ENCODE assay signal across 21 mouse cellular contexts in the genomic region with DNA sequence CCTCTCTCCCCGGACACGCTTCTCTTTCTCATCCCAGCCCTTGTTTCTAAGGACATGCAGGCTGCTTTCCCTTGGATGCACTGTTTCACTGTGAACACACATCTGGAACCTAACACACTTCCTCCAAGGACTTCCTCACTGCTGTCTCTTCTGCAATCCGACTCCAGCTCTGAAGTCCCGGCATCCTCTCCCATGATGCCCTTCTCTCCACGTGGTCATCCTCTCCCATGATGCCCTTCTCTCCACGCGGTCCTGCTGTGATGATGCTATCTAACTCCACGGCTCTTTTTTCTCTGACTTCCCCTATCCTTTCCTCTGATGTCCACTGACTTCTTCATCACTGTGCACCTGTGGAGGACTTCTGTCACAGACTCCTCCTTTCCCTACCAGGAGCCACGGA. TPM values are rescaled to one million over a fixed set of nuclear protein-coding genes. Genes with fewer than 3 reads are reported as not detected.
DNase-seq lines count a peak whose midpoint lies in the region; ATAC-seq lines count a peak whose summit lies in the region.
"Had no signal": no experiment of that assay in that cellular context is flagged by ENCODE, and none has a peak within 500 bp of the region (broad histone marks: within the 10 kb centered on the region; RNA-seq: fewer than 3 reads in every experiment).

No protein-coding gene starts in this region.

- peak; percentile 78 for DNase-seq in heart, adult 11 months
- no peak for DNase-seq in heart, postnatal 36 days
- DNase-seq in left cerebral cortex, adult 8-10 months (ENCODE audit: low spot score in 2 of 2): no peak
- no peak for DNase-seq in gastrocnemius, adult 18-20 months (ENCODE audit: low spot score)
- DNase-seq: adrenal gland, adult 8-10 months; adrenal gland, postnatal 25 days; cerebellum, adult 11 months; cerebellum, adult 2 months; cerebellum, adult 9-11 months; cerebellum, postnatal 25 days; gastrocnemius, postnatal 10 days; gastrocnemius, postnatal 36 days; heart, adult 18-20 months; heart, postnatal 10 days had no signal

- ATAC-seq in granulocyte monocyte progenitor cell, adult 5-6 weeks (replicated peaks; ENCODE audit: poor library complexity, severe bottlenecking): 0 out of 2 replicates have a peak, but pooled peaks have one; percentile 4
- peak; percentile 69 for ATAC-seq in monocyte, adult 5-6 weeks (replicated peaks; ENCODE audit: insufficient number of reproducible peaks, low FRiP score, low TSS enrichment, poor library complexity, severe bottlenecking)
- ATAC-seq: activated CD4-positive, CD25-positive, alpha-beta regulatory T cell, adult 4 months; forebrain, embryonic 14.5 days; intestine, embryonic 15.5 days had no signal

- intact Hi-C loops in heart, postnatal 36 days (cut with DNase I): no loop called here

RNA-seq across cellular contexts. Expression of a gene that starts 8.2 kb away (rescaled TPM):
- 1 to 10 TPM in 1 of 2 experiments, under 1 TPM in 1; 0.67 to 1.7 TPM for total RNA-seq in heart, postnatal 36 days (2021)
- 16.5 TPM in 2 replicates for total RNA-seq in granulocyte monocyte progenitor cell, adult 5-6 weeks (2014; fragmentation: Nextera tagmentation)
- 4.4 and 9.0 TPM in 2 replicates for total RNA-seq in granulocyte monocyte progenitor cell, adult 5-6 weeks (2017)
- 66.2 to 140 TPM (median 84.0 TPM) in 3 replicates for total RNA-seq in monocyte, adult 5-6 weeks (2017)
- total RNA-seq in left cerebral cortex, adult 8-10 months (2022): 1 to 10 TPM; 3.2 to 4.4 (median 3.7) TPM
- total RNA-seq in gastrocnemius, adult 18-20 months (2021): under 1 TPM; 0.23 to 0.88 TPM

RNA-seq across cellular contexts. Expression of a gene that starts 39.5 kb away (rescaled TPM):
- total RNA-seq in heart, postnatal 36 days (2021): 10 to 100 TPM; 55.4 to 61.8 TPM
- not detected in 2 replicates for total RNA-seq in granulocyte monocyte progenitor cell, adult 5-6 weeks (2014; fragmentation: Nextera tagmentation)
- not detected in 2 replicates for total RNA-seq in granulocyte monocyte progenitor cell, adult 5-6 weeks (2017)
- total RNA-seq in monocyte, adult 5-6 weeks (2017): 0.32 TPM in 1 of 3 replicates, not detected in the others
- 10 to 100 TPM in 1 of 4 experiments, 1 to 10 TPM in 3; 7.9 to 10.1 (median 8.8) TPM for total RNA-seq in left cerebral cortex, adult 8-10 months (2022)
- 1 to 10 TPM; 3.4 to 7.0 TPM for total RNA-seq in gastrocnemius, adult 18-20 months (2021)
- total RNA-seq: common myeloid progenitor, adult 5-6 weeks; hematopoietic stem cell, adult 5-6 weeks had no signal

Comparison
In these comparisons a context has a peak if more than half of its experiments do, and no peak if none do; other contexts are left out.
1. RNA of a gene that starts 39.5 kb away (total RNA-seq): 55.4 to 61.8 TPM in heart, postnatal 36 days; 7.9 to 10.1 TPM in left cerebral cortex, adult 8-10 months, 3.4 to 7.0 TPM in gastrocnemius, adult 18-20 months, not detected in granulocyte monocyte progenitor cell, adult 5-6 weeks and 0.32 TPM in monocyte, adult 5-6 weeks; every median in the first group is over 4 times any median in the second.